Mouse (Mus musculus) midbrain, embryonic 13.5 days (tissue): ENCODE results near the gene Gphn. TPM values are rescaled to one million over a fixed set of nuclear protein-coding genes. Genes with fewer than 3 reads are reported as not detected.

ENCODE experiments used
- ATAC-seq: fragments of 200-750 bp; cut with Nextera tagmentation; 2 replicates; pipeline ENCODE4 v1.8.0; 2017; ENCODE audit warnings: mild to moderate bottlenecking, moderate TSS enrichment, moderate library complexity
- H3K27ac ChIP-seq: fragments of 300-500 bp; sonication (generic); 2 replicates; pipeline ENCODE4 v1.5.1; 2015; ENCODE audit warnings: inconsistent platforms, mild to moderate bottlenecking, moderate library complexity
- H3K27me3 ChIP-seq: fragments of 300-500 bp; sonication (generic); 2 replicates; pipeline ENCODE4 v1.6.1; 2015; ENCODE audit warnings: mild to moderate bottlenecking, inconsistent platforms
- H3K36me3 ChIP-seq: fragments of 300-500 bp; sonication (generic); 2 replicates; pipeline ENCODE4 v1.6.1; 2015; ENCODE audit warnings: mild to moderate bottlenecking, inconsistent platforms
- H3K4me1 ChIP-seq: fragments of 300-500 bp; sonication (generic); replicated peaks from 2 replicates; pipeline ENCODE4 v1.6.1; 2015; ENCODE audit warnings: inconsistent platforms
- H3K4me2 ChIP-seq: fragments of 300-500 bp; sonication (generic); replicated peaks from 2 replicates; pipeline ENCODE4 v1.6.1; 2015; ENCODE audit warnings: moderate library complexity, mild to moderate bottlenecking, inconsistent platforms
- H3K4me3 ChIP-seq: fragments of 300-500 bp; sonication (generic); replicated peaks from 2 replicates; pipeline ENCODE4 v1.5.1; 2015; ENCODE audit warnings: mild to moderate bottlenecking, inconsistent platforms
- H3K9ac ChIP-seq: fragments of 300-500 bp; sonication (generic); replicated peaks from 2 replicates; pipeline ENCODE4 v1.6.1; 2015; ENCODE audit warnings: mild to moderate bottlenecking, inconsistent platforms
- H3K9me3 ChIP-seq: fragments of 300-500 bp; sonication (generic); 2 replicates; pipeline ENCODE4 v1.6.1; 2016; ENCODE audit warnings: mild to moderate bottlenecking, inconsistent platforms
- WGBS: fragments of 180-500 bp; shearing (Covaris S2); methylation state at CpG from one replicate; pipeline ENCODE4 v1.1.7; 2015; 5-methylcytosine and 5-hydroxymethylcytosine counted together
- polyA plus RNA-seq: library from polyadenylated mRNA; unstranded; fragments of >200 nt; fragmentation: Nextera tagmentation; extraction: Ambion mirVana; gene quantifications from 2 replicates; pipeline ENCODE4 v1.2.1, GENCODE M21; 2015

Gene Gphn
- polyA plus RNA-seq, 1 experiment from 2014 or later = 38.2 TPM

- H3K4me1 ChIP-seq = no peaks in the 10 kb centered on the region
- no peaks in the 10 kb centered on the region for H3K9me3 ChIP-seq
- H3K36me3 ChIP-seq = peaks cover 3% of the 10 kb centered on the region; the same call in 1 of the 2 replicates
- no peak overlapping the region for H3K4me3 ChIP-seq
- ATAC-seq = no peak
- H3K9ac ChIP-seq = no peak overlapping the region
- no peaks in the 10 kb centered on the region for H3K27me3 ChIP-seq
- H3K27ac ChIP-seq = no peak overlapping the region
- WGBS = 62% methylated on average over 2 of the region's 2 CpGs
- no peak overlapping the region for H3K4me2 ChIP-seq
Observed at GRCm38 (mm10) chr12:78659718-78660304, 433.6 kb downstream of the Gphn start.

GRCm38 (mm10) chr12:78678101-78678806 lies 452.1 kb downstream of the Gphn start:
- 93% methylated on average over 5 of the region's 5 CpGs for WGBS

GRCm38 (mm10) chr12:78678807-78679189 lies 452.6 kb downstream of the Gphn start:
- Histone ChIP-seq H3K27ac (no peak overlapping the region), H3K27me3 (no peaks in the 10 kb centered on the region), H3K4me1 (no peaks in the 10 kb centered on the region), H3K36me3 (no peaks in the 10 kb centered on the region), H3K4me3 (no peak overlapping the region), H3K4me2 (no peak overlapping the region), H3K9me3 (no peaks in the 10 kb centered on the region), H3K9ac (no peak overlapping the region)
- 90% methylated on average over 2 of the region's 2 CpGs for WGBS
- no peak for ATAC-seq

More at GRCm38 (mm10) chr12:78678101-78678806, 452.1 kb downstream of the Gphn start:
- Histone ChIP-seq H3K27ac (no peak overlapping the region), H3K27me3 (no peaks in the 10 kb centered on the region), H3K9ac (no peak overlapping the region), H3K4me1 (no peaks in the 10 kb centered on the region), H3K4me3 (no peak overlapping the region), H3K9me3 (no peaks in the 10 kb centered on the region), H3K4me2 (no peak overlapping the region), H3K36me3 (no peaks in the 10 kb centered on the region)
- no peak for ATAC-seq

DNA sequence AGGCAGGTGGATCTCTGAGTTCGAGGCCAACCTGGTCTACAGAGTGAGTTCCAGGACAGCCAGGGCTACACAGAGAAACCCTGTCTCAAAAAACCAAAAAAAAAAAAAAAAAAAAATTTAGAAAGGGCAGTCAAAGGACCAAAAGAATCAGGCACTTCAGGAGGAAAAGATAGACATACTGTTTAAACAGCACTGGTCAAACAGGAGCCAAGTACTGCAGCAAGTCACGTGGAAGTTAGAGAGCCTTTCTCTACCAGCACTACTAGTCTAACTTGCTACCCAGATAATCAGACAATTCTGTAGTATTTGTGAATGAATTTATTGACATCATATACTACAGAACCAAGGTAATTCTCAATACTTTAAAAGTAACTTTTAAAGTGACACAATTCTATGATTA lies 454.9 kb downstream of the Gphn start:
- H3K36me3 ChIP-seq = no peaks in the 10 kb centered on the region
- no peaks in the 10 kb centered on the region for H3K4me1 ChIP-seq
- H3K27ac ChIP-seq = no peak overlapping the region
- no peak overlapping the region for H3K4me3 ChIP-seq
- H3K9me3 ChIP-seq = no peaks in the 10 kb centered on the region
- ATAC-seq = no peak
- H3K4me2 ChIP-seq = no peak overlapping the region
- H3K27me3 ChIP-seq = no peaks in the 10 kb centered on the region
- H3K9ac ChIP-seq = no peak overlapping the region
- 95% methylated on average over 2 of the region's 2 CpGs for WGBS

GRCm38 (mm10) chr12:78682279-78682678 lies 456.1 kb downstream of the Gphn start:
- Histone ChIP-seq H3K4me1 (no peaks in the 10 kb centered on the region), H3K4me2 (no peak overlapping the region), H3K27ac (no peak overlapping the region), H3K9me3 (no peaks in the 10 kb centered on the region), H3K36me3 (no peaks in the 10 kb centered on the region), H3K4me3 (no peak overlapping the region), H3K9ac (no peak overlapping the region), H3K27me3 (no peaks in the 10 kb centered on the region)
- no peak for ATAC-seq
- 88% methylated on average over 4 of the region's 4 CpGs for WGBS

DNA sequence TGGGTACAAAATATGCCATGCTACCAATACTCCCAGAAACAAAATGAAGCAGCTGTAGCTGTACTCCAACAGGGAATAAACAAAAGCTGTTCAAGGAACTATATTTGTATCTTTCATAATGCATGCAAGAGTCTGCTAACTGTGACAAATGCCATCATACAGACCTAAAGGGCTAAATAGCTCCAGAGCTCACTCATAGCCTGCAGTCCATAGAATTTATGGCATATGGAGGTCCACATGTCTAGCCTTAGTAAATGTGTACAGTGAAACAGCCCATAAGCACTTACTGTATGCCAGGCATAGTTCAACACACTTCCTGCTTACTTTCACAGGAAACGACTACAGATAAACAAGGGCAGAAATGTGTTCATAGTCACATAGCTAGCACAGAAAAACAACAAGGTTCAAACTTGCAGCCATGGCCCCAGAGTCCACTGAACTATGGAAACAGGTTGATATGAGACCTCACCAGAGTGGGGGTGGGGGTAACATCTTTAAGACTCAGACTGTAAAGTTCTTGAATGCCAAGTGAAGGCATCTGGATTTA lies 459.6 kb downstream of the Gphn start:
- ATAC-seq = no peak
- H3K4me2 ChIP-seq = no peak overlapping the region
- H3K27ac ChIP-seq = no peak overlapping the region
- H3K36me3 ChIP-seq = no peaks in the 10 kb centered on the region
- no peaks in the 10 kb centered on the region for H3K9me3 ChIP-seq
- H3K4me1 ChIP-seq = no peaks in the 10 kb centered on the region
- 89% methylated on average over 1 of the region's 1 CpGs for WGBS
- no peaks in the 10 kb centered on the region for H3K27me3 ChIP-seq
- no peak overlapping the region for H3K9ac ChIP-seq
- H3K4me3 ChIP-seq = no peak overlapping the region

DNA sequence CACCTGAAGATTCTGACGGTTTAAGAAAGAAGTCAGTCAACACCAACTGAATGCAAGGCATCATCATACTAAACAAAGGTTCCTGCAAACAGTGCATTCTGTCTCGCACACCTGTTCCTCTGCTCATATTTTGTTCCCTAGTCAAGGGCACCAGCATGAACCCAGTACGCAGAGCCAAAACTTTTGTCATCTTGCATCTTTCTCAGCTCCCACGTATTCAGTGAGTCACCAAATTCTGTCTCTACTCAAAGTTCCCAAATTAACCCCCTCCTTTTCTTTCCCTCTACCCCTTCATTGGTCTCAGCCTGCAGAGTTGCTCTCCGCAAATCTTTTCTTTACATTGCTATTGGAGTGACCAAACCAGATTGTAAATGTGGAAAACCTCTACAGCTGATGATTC lies 462.7 kb downstream of the Gphn start:
- no peaks in the 10 kb centered on the region for H3K27me3 ChIP-seq
- H3K36me3 ChIP-seq = no peaks in the 10 kb centered on the region
- no peak overlapping the region for H3K4me2 ChIP-seq
- ATAC-seq = no peak
- no peak overlapping the region for H3K9ac ChIP-seq
- H3K27ac ChIP-seq = no peak overlapping the region
- WGBS = 92% methylated on average over 5 of the region's 5 CpGs
- no peaks in the 10 kb centered on the region for H3K9me3 ChIP-seq
- no peak overlapping the region for H3K4me3 ChIP-seq
- H3K4me1 ChIP-seq = no peaks in the 10 kb centered on the region

DNA sequence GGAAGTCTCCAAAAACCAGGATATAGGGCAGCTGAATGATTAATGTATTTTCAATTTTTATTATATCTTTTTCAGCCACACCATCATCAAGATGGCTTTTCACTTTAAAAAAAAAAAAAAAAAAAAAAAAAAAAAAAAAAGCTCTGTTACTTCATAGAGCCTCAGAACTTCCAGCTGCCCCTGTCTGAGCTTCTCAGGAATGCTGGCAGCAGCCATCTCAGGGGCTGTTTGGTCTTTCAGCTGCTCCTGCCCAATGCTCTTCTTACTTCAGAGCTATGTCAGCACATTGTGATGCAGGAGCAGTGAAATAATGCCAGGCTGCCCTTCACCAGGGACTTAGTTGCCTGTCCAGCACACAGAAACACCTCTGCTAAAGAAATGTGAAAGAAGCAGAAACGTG lies 465.1 kb downstream of the Gphn start, which contains the start of gene Fam71d:
TSS of gene Fam71d (plus strand) at position 211 of the 400 bp plus-strand sequence.
- Histone ChIP-seq H3K36me3 (no peaks in the 10 kb centered on the region), H3K27me3 (no peaks in the 10 kb centered on the region), H3K4me3 (no peak within 1 kb of the TSS), H3K4me2 (no peak within 1 kb of the TSS), H3K4me1 (no peaks in the 10 kb centered on the region), H3K27ac (no peak within 1 kb of the TSS), H3K9me3 (no peaks in the 10 kb centered on the region), H3K9ac (no peak within 1 kb of the TSS)
- 67% methylated on average over 1 of the region's 1 CpGs for WGBS
- no peak for ATAC-seq

- Histone ChIP-seq H3K27ac (no peak overlapping the region), H3K9ac (no peak overlapping the region), H3K4me3 (no peak overlapping the region), H3K4me2 (no peak overlapping the region), H3K27me3 (no peaks in the 10 kb centered on the region), H3K4me1 (no peaks in the 10 kb centered on the region), H3K9me3 (no peaks in the 10 kb centered on the region), H3K36me3 (no peaks in the 10 kb centered on the region)
- no peak for ATAC-seq
- WGBS = 97% methylated on average over 2 of the region's 2 CpGs
Observed at GRCm38 (mm10) chr12:78693281-78693680, 467.1 kb downstream of the Gphn start.

- ATAC-seq = no peak
- 86% methylated on average over 2 of the region's 2 CpGs for WGBS
- H3K36me3 ChIP-seq = no peaks in the 10 kb centered on the region
- no peaks in the 10 kb centered on the region for H3K27me3 ChIP-seq
- no peak overlapping the region for H3K4me2 ChIP-seq
- no peak overlapping the region for H3K27ac ChIP-seq
- no peak overlapping the region for H3K4me3 ChIP-seq
- no peaks in the 10 kb centered on the region for H3K4me1 ChIP-seq
- H3K9me3 ChIP-seq = no peaks in the 10 kb centered on the region
- H3K9ac ChIP-seq = no peak overlapping the region
Observed at GRCm38 (mm10) chr12:78717783-78718182, 491.6 kb downstream of the Gphn start.

DNA sequence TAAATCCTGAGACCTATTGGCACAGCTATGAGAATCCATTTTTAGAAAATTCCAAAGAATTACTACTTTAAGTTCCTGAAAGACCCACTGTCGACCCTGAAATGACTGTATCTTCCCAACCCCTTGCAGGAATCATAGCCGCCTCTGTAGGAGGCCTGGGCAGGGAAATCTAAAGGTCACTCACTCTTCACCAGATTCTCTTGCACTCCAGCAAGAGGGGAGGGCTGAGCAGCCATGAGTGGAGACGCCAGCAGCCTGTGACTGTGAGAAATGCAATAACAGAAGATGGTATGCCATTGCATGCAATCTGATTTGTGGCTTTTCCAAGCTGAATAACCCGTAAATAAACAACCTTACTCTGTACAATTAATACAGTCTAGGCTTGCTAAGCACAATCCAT lies 501.5 kb downstream of the Gphn start:
- Histone ChIP-seq H3K27ac (no peak overlapping the region), H3K4me1 (no peaks in the 10 kb centered on the region), H3K9ac (no peak overlapping the region), H3K36me3 (no peaks in the 10 kb centered on the region), H3K9me3 (no peaks in the 10 kb centered on the region), H3K4me2 (no peak overlapping the region), H3K27me3 (no peaks in the 10 kb centered on the region), H3K4me3 (no peak overlapping the region)
- WGBS = 69% methylated on average over 4 of the region's 4 CpGs
- ATAC-seq = no peak
